Mouse (Mus musculus) splenic B cell, adult 2 months (primary cell): ENCODE data around the gene Clnk.
A peak's percentile ranks its signal among the peaks of the same experiment; 100 is the strongest.

Experiments used
- DNase-seq: peaks from one replicate; pipeline ENCODE4 v3.0.0-alpha.2; 2011; ENCODE audit warnings: low read depth, low spot score
- H3K27me3 ChIP-seq: 2 replicates; pipeline ENCODE4 v1.6.1; 2012; ENCODE audit warnings: mild to moderate bottlenecking, low read length, moderate library complexity, mixed read lengths; ENCODE audit not compliant: control insufficient read depth, poor library complexity, insufficient read depth, severe bottlenecking
- H3K36me3 ChIP-seq: 2 replicates; pipeline ENCODE4 v1.6.1; 2012; ENCODE audit warnings: mild to moderate bottlenecking, low read length, moderate library complexity, mixed read lengths; ENCODE audit not compliant: control insufficient read depth, poor library complexity, insufficient read depth, severe bottlenecking

Gene Clnk

GRCm38 (mm10) chr5:38870485-38870884 is 6.1 kb downstream of the Clnk start:
- Histone ChIP-seq H3K36me3 (no peaks in the 10 kb centered on the region), H3K27me3 (no peaks in the 10 kb centered on the region)
- DNase-seq, result peak; percentile 5

DNA sequence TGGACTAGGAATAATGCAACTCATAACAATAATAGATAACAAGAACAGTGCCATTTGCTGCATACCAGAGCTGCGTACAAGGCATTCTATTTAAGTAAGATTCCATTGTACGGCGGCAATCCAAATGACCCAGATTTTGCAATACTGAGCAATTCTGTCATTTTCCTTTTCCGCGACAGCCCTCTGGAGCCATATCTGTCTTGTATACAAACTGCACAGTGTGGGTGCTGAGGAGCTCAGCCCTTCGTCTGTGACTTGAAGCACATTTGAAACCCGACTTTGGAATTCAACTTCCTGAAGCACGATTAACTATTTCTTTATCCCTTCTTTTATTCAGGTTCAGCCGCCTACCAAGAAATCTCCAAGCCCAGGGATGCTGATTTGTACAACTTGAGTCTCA is 6.6 kb downstream of the Clnk start:
- no peaks in the 10 kb centered on the region for H3K36me3 ChIP-seq
- H3K27me3 ChIP-seq, result no peaks in the 10 kb centered on the region
- no peak for DNase-seq

DNA sequence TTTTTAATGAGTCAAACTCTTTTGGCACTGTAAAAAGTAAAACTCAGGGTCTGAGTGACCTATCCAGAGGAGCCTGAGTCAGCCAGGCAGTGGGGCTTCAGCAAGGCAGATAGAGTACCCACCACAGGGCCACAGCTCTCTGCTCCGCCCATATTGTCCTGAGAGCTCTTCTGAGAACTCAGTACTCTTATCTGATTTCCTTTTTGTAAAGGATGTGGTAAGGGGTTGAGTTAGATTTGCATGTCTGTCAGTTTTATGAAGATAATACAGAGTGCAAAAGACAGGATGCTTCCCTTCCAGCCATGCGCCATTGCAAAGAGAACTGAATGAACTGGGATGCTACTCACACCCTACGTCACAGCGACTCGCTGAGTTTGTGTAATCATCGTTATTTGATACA is 12.0 kb downstream of the Clnk start:
- DNase-seq, result peak; percentile 4
- no peaks in the 10 kb centered on the region for H3K36me3 ChIP-seq
- no peaks in the 10 kb centered on the region for H3K27me3 ChIP-seq

- no peaks in the 10 kb centered on the region for H3K36me3 ChIP-seq
- no peak for DNase-seq
- H3K27me3 ChIP-seq, result no peaks in the 10 kb centered on the region
Observed at GRCm38 (mm10) chr5:38863029-38863428, 13.6 kb downstream of the Clnk start.

GRCm38 (mm10) chr5:38862288-38862985 is 14.2 kb downstream of the Clnk start:
- Histone ChIP-seq H3K36me3 (no peaks in the 10 kb centered on the region), H3K27me3 (no peaks in the 10 kb centered on the region)
- DNase-seq, result no peak

- H3K27me3 ChIP-seq, result no peaks in the 10 kb centered on the region
- no peaks in the 10 kb centered on the region for H3K36me3 ChIP-seq
- no peak for DNase-seq
Observed at GRCm38 (mm10) chr5:38858015-38858721, 18.4 kb downstream of the Clnk start.

DNA sequence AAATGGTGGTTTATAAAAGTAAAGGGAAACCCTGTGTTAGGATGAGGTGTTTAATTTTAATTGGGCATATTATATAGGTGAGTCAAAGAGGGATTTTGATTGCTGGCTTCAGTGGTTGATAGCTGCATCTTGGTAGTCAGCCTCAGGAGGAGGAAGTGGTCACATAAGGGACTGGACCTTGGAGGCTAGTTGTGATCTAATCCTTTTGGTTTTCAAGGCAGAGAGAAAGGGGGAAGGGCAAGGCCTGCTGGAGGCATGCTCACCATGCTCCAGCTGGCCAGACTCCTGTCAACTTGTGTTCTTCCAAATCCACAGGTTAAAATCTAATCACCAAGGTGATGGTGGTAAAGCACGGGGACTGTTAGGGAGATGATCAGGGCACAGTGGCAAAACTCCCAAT is 19.0 kb downstream of the Clnk start:
- no peak for DNase-seq
- H3K27me3 ChIP-seq, result no peaks in the 10 kb centered on the region

DNA sequence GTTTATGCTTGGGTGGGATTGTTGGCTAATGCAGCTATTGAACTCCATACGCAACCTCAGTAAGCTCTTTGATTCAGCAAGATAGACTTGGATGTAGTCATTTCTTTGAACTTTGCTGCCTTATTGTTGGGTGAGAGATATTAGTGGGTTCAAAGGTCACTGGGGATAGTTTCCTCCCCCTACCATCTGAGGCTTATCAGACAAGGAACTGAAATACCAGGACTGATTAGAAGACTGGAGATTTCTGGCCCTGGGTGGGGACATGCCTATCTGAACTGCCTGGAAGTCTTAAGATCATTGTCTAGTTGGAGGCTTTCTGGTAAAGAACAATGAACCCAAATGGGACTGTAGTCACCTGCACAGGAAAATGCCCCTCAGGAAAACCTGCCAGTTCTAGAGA is 26.4 kb downstream of the Clnk start:
- H3K36me3 ChIP-seq, result no peaks in the 10 kb centered on the region
- H3K27me3 ChIP-seq, result no peaks in the 10 kb centered on the region
- no peak for DNase-seq

More for the DNA sequence above, 19.0 kb downstream of the Clnk start:
- H3K36me3 ChIP-seq, result no peaks in the 10 kb centered on the region

DNA sequence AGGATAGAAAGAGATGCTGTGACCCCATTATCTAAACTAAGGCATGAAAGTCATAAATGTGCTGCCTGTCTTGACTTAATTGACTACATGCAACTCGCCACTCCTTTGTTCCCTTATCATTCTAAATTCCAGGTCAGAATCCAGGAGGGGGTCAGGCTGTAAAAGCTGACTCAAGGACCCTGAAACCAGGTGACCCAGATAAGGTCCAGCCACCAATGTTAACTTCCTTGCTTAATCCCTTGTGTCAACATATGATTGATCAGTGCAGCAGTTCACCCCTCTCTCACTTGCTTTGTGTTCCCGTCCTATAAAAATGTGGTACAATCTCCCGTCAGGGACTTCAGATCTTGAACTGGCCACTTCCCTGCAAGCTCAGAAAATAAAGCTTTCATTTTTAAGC is 31.1 kb downstream of the Clnk start:
- no peaks in the 10 kb centered on the region for H3K27me3 ChIP-seq
- no peak for DNase-seq
- H3K36me3 ChIP-seq, result no peaks in the 10 kb centered on the region

DNA sequence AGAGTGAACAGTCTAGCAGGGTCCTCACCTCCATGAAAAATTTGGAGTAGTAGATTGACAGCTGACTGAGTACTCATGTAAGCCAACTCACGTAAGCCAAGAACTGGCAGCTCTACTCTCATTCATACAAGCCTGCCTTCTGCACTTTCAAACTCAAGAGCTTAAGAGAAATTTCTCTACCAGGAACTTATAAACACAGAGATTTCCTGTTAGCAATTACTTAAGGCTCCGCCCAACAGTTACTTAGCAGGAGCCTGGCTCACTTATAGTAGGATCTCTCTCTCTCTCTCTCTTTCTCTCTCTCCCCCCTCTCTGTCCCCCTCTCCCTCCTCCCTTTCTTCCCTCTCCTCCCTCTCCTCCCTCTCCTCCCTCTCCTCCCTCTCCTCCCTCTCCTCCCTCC is 32.3 kb downstream of the Clnk start:
- Histone ChIP-seq H3K27me3 (no peaks in the 10 kb centered on the region), H3K36me3 (no peaks in the 10 kb centered on the region)
- no peak for DNase-seq

- no peak for DNase-seq
- Histone ChIP-seq H3K27me3 (no peaks in the 10 kb centered on the region), H3K36me3 (no peaks in the 10 kb centered on the region)
Observed at GRCm38 (mm10) chr5:38839981-38840380, 36.6 kb downstream of the Clnk start.

DNA sequence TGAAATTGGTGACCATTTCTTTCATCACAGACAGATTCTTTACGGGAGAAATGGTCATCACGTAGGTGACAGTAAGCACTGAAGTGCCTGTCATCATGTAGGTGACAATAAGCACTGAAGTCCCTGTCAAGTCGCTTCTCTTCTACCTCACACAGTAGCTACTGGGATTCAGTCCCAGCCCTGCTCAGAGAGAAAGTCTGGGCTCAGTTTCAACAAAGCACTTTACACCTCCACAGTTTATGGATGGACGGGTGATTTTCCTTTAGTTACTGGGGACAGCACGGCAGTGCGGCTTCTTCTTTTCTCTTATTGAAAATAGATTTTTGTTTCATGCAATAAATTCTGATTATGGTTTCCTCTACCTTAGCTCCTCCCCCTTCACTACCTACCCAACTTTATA is 49.3 kb downstream of the Clnk start:
- Histone ChIP-seq H3K36me3 (no peaks in the 10 kb centered on the region), H3K27me3 (no peaks in the 10 kb centered on the region)
- DNase-seq, result no peak

- no peaks in the 10 kb centered on the region for H3K36me3 ChIP-seq
- no peak for DNase-seq
Observed at GRCm38 (mm10) chr5:38826586-38826985, 50.0 kb downstream of the Clnk start.

GRCm38 (mm10) chr5:38824132-38824965 is 52.3 kb downstream of the Clnk start:
- DNase-seq, result no peak
- H3K36me3 ChIP-seq, result no peaks in the 10 kb centered on the region
- no peaks in the 10 kb centered on the region for H3K27me3 ChIP-seq

More at GRCm38 (mm10) chr5:38826586-38826985, 50.0 kb downstream of the Clnk start:
- no peaks in the 10 kb centered on the region for H3K27me3 ChIP-seq
